Mouse (Mus musculus) forebrain, postnatal 0 days (tissue): ENCODE data around the gene Lpp. TPM values are rescaled to one million over a fixed set of nuclear protein-coding genes. Genes with fewer than 3 reads are reported as not detected.
A peak's percentile ranks its signal among the peaks of the same experiment; 100 is the strongest.

Source experiments
- ATAC-seq: fragments of 200-750 bp; cut with Nextera tagmentation; 2 replicates; pipeline ENCODE4 v1.8.0; 2017; ENCODE audit warnings: mild to moderate bottlenecking, moderate library complexity
- DNase-seq: peaks from one replicate; pipeline ENCODE4 v3.0.0-alpha.2; 2015
- H3K27ac ChIP-seq: fragments of 300-500 bp; sonication (generic); 2 replicates; pipeline ENCODE4 v1.5.1; 2014; ENCODE audit warnings: low read depth, mild to moderate bottlenecking, antibody characterized with exemption, low read length, moderate library complexity, mixed read lengths
- H3K27me3 ChIP-seq: fragments of 300-500 bp; sonication (generic); 2 replicates; pipeline ENCODE4 v1.6.1; 2014; ENCODE audit warnings: mild to moderate bottlenecking, low read length, mixed read lengths; ENCODE audit not compliant: insufficient read depth
- H3K36me3 ChIP-seq: fragments of 300-500 bp; sonication (generic); 2 replicates; pipeline ENCODE4 v1.6.1; 2014; ENCODE audit warnings: mild to moderate bottlenecking, moderate library complexity; ENCODE audit not compliant: insufficient read depth
- H3K4me1 ChIP-seq: fragments of 300-500 bp; sonication (generic); 2 replicates; pipeline ENCODE4 v1.6.1; 2014; ENCODE audit warnings: antibody characterized with exemption; ENCODE audit not compliant: insufficient read depth
- H3K4me2 ChIP-seq: fragments of 300-500 bp; sonication (generic); 2 replicates; pipeline ENCODE4 v1.6.1; 2014; ENCODE audit warnings: low read depth, mild to moderate bottlenecking, moderate library complexity
- H3K4me3 ChIP-seq: fragments of 300-500 bp; sonication (generic); 2 replicates; pipeline ENCODE4 v1.5.1; 2014; ENCODE audit warnings: low read depth, low read length, mixed read lengths
- H3K9ac ChIP-seq: fragments of 300-500 bp; sonication (generic); 2 replicates; pipeline ENCODE4 v1.6.1; 2014; ENCODE audit warnings: mild to moderate bottlenecking
- H3K9me3 ChIP-seq: fragments of 300-500 bp; sonication (generic); 2 replicates; pipeline ENCODE4 v1.6.1; 2016; ENCODE audit warnings: low read length
- CTCF ChIP-seq: sonication (generic); IDR thresholded peaks from 2 replicates; pipeline ENCODE4 v1.5.1; 2016; ENCODE audit warnings: antibody characterized with exemption, control low read depth, low read depth
- WGBS: fragments of 180-500 bp; shearing (Covaris S2); extraction: QIAGEN DNeasy Blood & Tissue Kit; methylation state at CpG from one replicate; pipeline ENCODE4 v1.1.7; 2014; 5-methylcytosine and 5-hydroxymethylcytosine counted together
- polyA plus RNA-seq: library from polyadenylated mRNA; unstranded; fragments of >200 nt; fragmentation: Nextera tagmentation; extraction: Ambion mirVana; gene quantifications from 2 replicates; pipeline ENCODE4 v1.2.1, GENCODE M21; 2015
- total RNA-seq: library from RNA; depleted of rRNA; stranded (reverse); fragments of >200 nt; gene quantifications from 2 replicates; pipeline ENCODE4 v1.2.3, GENCODE M21; 2014

Lpp gene
- total and polyA plus RNA-seq, 2 experiments from 2014 or later: 6.2 to 9.4 TPM

- no peak overlapping the region for H3K9ac ChIP-seq
- no peaks in the 10 kb centered on the region for H3K36me3 ChIP-seq
- no peaks in the 10 kb centered on the region for H3K27me3 ChIP-seq
- WGBS: 87% methylated on average over 13 of the region's 13 CpGs
- H3K4me3 ChIP-seq: no peak overlapping the region
- no peak for TF ChIP-seq CTCF
- H3K4me1 ChIP-seq: no peaks in the 10 kb centered on the region; the same call in none of the 2 replicates
- ATAC-seq (no peak), DNase-seq (no peak)
- H3K4me2 ChIP-seq: no peak overlapping the region
- no peaks in the 10 kb centered on the region for H3K9me3 ChIP-seq
- no peak overlapping the region for H3K27ac ChIP-seq
These were observed 90.3 kb downstream of the Lpp start for GRCm38 (mm10) chr16:24483527-24484101.

- Histone ChIP-seq H3K27me3 (no peaks in the 10 kb centered on the region), H3K4me1 (no peaks in the 10 kb centered on the region; the same call in none of the 2 replicates), H3K27ac (no peak overlapping the region), H3K9me3 (no peaks in the 10 kb centered on the region), H3K4me2 (no peak overlapping the region), H3K36me3 (no peaks in the 10 kb centered on the region), H3K4me3 (no peak overlapping the region), H3K9ac (no peak overlapping the region)
- WGBS: 22% methylated on average over 6 of the region's 6 CpGs
- peak; percentile 45 for DNase-seq
- TF ChIP-seq CTCF: no peak
- peak; percentile 52 for ATAC-seq
These were observed 94.5 kb downstream of the Lpp start for GRCm38 (mm10) chr16:24487782-24488241.

GRCm38 (mm10) chr16:24489516-24490285 is 96.4 kb downstream of the Lpp start:
- no peak for ATAC-seq
- no peak overlapping the region for H3K9ac ChIP-seq
- no peak for TF ChIP-seq CTCF
- H3K9me3 ChIP-seq: no peaks in the 10 kb centered on the region
- DNase-seq: no peak
- no peaks in the 10 kb centered on the region for H3K36me3 ChIP-seq
- H3K27ac ChIP-seq: no peak overlapping the region
- H3K4me1 ChIP-seq: no peaks in the 10 kb centered on the region; the same call in none of the 2 replicates
- H3K4me2 ChIP-seq: no peak overlapping the region
- 71% methylated on average over 8 of the region's 8 CpGs for WGBS
- H3K4me3 ChIP-seq: no peak overlapping the region
- H3K27me3 ChIP-seq: no peaks in the 10 kb centered on the region

GRCm38 (mm10) chr16:24490751-24491485 is 97.6 kb downstream of the Lpp start:
- Histone ChIP-seq H3K27me3 (no peaks in the 10 kb centered on the region), H3K4me2 (no peak overlapping the region), H3K27ac (peak overlapping the region; percentile 45; the same call in 1 of the 2 replicates), H3K4me1 (no peaks in the 10 kb centered on the region; the same call in none of the 2 replicates), H3K9me3 (no peaks in the 10 kb centered on the region), H3K4me3 (no peak overlapping the region), H3K9ac (no peak overlapping the region), H3K36me3 (no peaks in the 10 kb centered on the region)
- 27% methylated on average over 18 of the region's 18 CpGs for WGBS
- DNase-seq (peak; percentile 23), ATAC-seq (peak; percentile 51; the same call in 1 of the 2 replicates)
- TF ChIP-seq CTCF: no peak

- DNase-seq: no peak
- Histone ChIP-seq H3K4me3 (no peak overlapping the region), H3K27me3 (no peaks in the 10 kb centered on the region), H3K4me2 (no peak overlapping the region), H3K36me3 (no peaks in the 10 kb centered on the region), H3K4me1 (no peaks in the 10 kb centered on the region; the same call in none of the 2 replicates), H3K27ac (0 out of 2 replicates have a peak overlapping the region, but pooled peaks have one; percentile 45), H3K9ac (no peak overlapping the region), H3K9me3 (no peaks in the 10 kb centered on the region)
- no peak for ATAC-seq
- WGBS: 74% methylated on average over 2 of the region's 2 CpGs
- TF ChIP-seq CTCF: no peak
These were observed 98.1 kb downstream of the Lpp start for GRCm38 (mm10) chr16:24491486-24491758.

- no peak overlapping the region for H3K9ac ChIP-seq
These were observed 99.1 kb downstream of the Lpp start for GRCm38 (mm10) chr16:24492194-24492940.

More at GRCm38 (mm10) chr16:24492194-24492940, 99.1 kb downstream of the Lpp start:
- Histone ChIP-seq H3K4me2 (no peak overlapping the region), H3K4me3 (no peak overlapping the region), H3K27ac (no peak overlapping the region), H3K27me3 (no peaks in the 10 kb centered on the region), H3K36me3 (no peaks in the 10 kb centered on the region), H3K9me3 (no peaks in the 10 kb centered on the region), H3K4me1 (no peaks in the 10 kb centered on the region; the same call in none of the 2 replicates)
- ATAC-seq: no peak
- no peak for DNase-seq
- WGBS: 70% methylated on average over 4 of the region's 4 CpGs
- no peak for TF ChIP-seq CTCF
